Mouse (Mus musculus): Measurements from ENCODE around the gene Prr11. TPM values are rescaled to one million over a fixed set of nuclear protein-coding genes. Genes with fewer than 3 reads are reported as not detected.
"Not testable (repeated sequence)": the region's sequence is repeated elsewhere in the genome, so short reads cannot be mapped to it uniquely, and the experiment has no call there.

The Prr11 gene
- polyA plus RNA-seq, 1 experiment from 2014 or later: 12.4 TPM

GRCm38 (mm10) chr11:87062087-87062486, 46.4 kb downstream of the Prr11 start:
- Histone ChIP-seq H3K4me2 (no peak overlapping the region), H3K4me1 (ENCODE audit: control insufficient read depth, insufficient read depth, low read length) (no peaks in the 10 kb centered on the region), H3K36me3 (ENCODE audit: control insufficient read depth, insufficient read depth, low read length) (0 out of 2 replicates have a peak, but pooled peaks cover 3% of the 10 kb centered on the region), H3K27me3 (ENCODE audit: control insufficient read depth, insufficient read depth, low read length) (no peaks in the 10 kb centered on the region), H3K9me3 (replicated peaks; ENCODE audit: control insufficient read depth, low read length) (no peaks in the 10 kb centered on the region), H3K4me3 (ENCODE audit: low read depth, low read length) (no peak overlapping the region), H3K9ac (ENCODE audit: low read depth, low read length) (no peak overlapping the region), H3K27ac (ENCODE audit: low read depth, low read length) (no peak overlapping the region)
- ATAC-seq (replicated peaks; ENCODE audit: insufficient number of reproducible peaks, low FRiP score, low TSS enrichment): no peak
- 72% methylated on average over 3 of the region's 3 CpGs for WGBS (ENCODE audit: insufficient replicate concordance)

DNA sequence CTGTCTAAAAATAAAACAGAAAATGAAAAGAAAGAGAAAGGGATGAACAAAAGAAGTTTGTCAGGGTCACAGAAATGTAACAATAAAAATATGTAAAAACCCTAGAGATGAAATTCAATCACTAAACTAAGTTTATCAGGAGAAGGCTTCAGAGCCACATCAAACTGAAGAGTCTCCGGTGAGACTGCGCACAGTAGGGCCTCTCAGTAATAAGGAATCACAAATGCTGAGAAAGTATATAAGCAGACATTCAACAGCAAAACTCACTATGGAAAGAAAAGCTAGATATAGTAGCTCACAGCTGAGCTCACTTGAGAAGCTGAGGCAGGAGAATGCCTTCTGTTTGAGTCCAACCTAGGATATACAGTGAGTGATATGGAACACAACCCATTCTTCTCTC, 48.1 kb downstream of the Prr11 start:
- no peaks in the 10 kb centered on the region for H3K27me3 ChIP-seq (ENCODE audit: control insufficient read depth, insufficient read depth, low read length)
- no peaks in the 10 kb centered on the region for H3K4me1 ChIP-seq (ENCODE audit: control insufficient read depth, insufficient read depth, low read length)
- no peak overlapping the region for H3K4me2 ChIP-seq
- H3K4me3 ChIP-seq (ENCODE audit: low read depth, low read length): no peak overlapping the region
- 93% methylated on average over 2 of the region's 2 CpGs for WGBS (ENCODE audit: insufficient replicate concordance)
- ATAC-seq (replicated peaks; ENCODE audit: insufficient number of reproducible peaks, low FRiP score, low TSS enrichment): no peak
- H3K9me3 ChIP-seq (replicated peaks; ENCODE audit: control insufficient read depth, low read length): no peaks in the 10 kb centered on the region
- 0 out of 2 replicates have a peak, but pooled peaks cover 3% of the 10 kb centered on the region for H3K36me3 ChIP-seq (ENCODE audit: control insufficient read depth, insufficient read depth, low read length)
- no peak overlapping the region for H3K9ac ChIP-seq (ENCODE audit: low read depth, low read length)
- no peak overlapping the region for H3K27ac ChIP-seq (ENCODE audit: low read depth, low read length)

GRCm38 (mm10) chr11:87056286-87056685, 52.2 kb downstream of the Prr11 start:
- Histone ChIP-seq H3K4me3 (ENCODE audit: low read depth, low read length) (no peak overlapping the region), H3K4me1 (ENCODE audit: control insufficient read depth, insufficient read depth, low read length) (no peaks in the 10 kb centered on the region), H3K9me3 (replicated peaks; ENCODE audit: control insufficient read depth, low read length) (no peaks in the 10 kb centered on the region), H3K9ac (ENCODE audit: low read depth, low read length) (no peak overlapping the region), H3K27ac (ENCODE audit: low read depth, low read length) (no peak overlapping the region), H3K36me3 (ENCODE audit: control insufficient read depth, insufficient read depth, low read length) (no peaks in the 10 kb centered on the region), H3K27me3 (ENCODE audit: control insufficient read depth, insufficient read depth, low read length) (no peaks in the 10 kb centered on the region), H3K4me2 (no peak overlapping the region)
- WGBS (ENCODE audit: insufficient replicate concordance): 78% methylated on average over 6 of the region's 6 CpGs
- no peak for ATAC-seq (replicated peaks; ENCODE audit: insufficient number of reproducible peaks, low FRiP score, low TSS enrichment)

- H3K27ac ChIP-seq (ENCODE audit: low read depth, low read length); H3K4me1 ChIP-seq (ENCODE audit: control insufficient read depth, insufficient read depth, low read length); H3K4me3 ChIP-seq (ENCODE audit: low read depth, low read length); H3K36me3 ChIP-seq (ENCODE audit: control insufficient read depth, insufficient read depth, low read length); H3K9ac ChIP-seq (ENCODE audit: low read depth, low read length); H3K9me3 ChIP-seq (replicated peaks; ENCODE audit: control insufficient read depth, low read length); H3K27me3 ChIP-seq (ENCODE audit: control insufficient read depth, insufficient read depth, low read length); ATAC-seq (replicated peaks; ENCODE audit: insufficient number of reproducible peaks, low FRiP score, low TSS enrichment); H3K4me2 ChIP-seq: not testable (repeated sequence)
- 91% methylated on average over 7 of the region's 7 CpGs for WGBS (ENCODE audit: insufficient replicate concordance)
Observed at GRCm38 (mm10) chr11:87048900-87049299, 59.6 kb downstream of the Prr11 start.

- H3K4me2 ChIP-seq: no peak overlapping the region
- no peak overlapping the region for H3K4me3 ChIP-seq (ENCODE audit: low read depth, low read length)
- H3K9ac ChIP-seq (ENCODE audit: low read depth, low read length): no peak overlapping the region
- H3K9me3 ChIP-seq (replicated peaks; ENCODE audit: control insufficient read depth, low read length): no peaks in the 10 kb centered on the region
- WGBS (ENCODE audit: insufficient replicate concordance): 74% methylated on average over 5 of the region's 5 CpGs
- ATAC-seq (replicated peaks; ENCODE audit: insufficient number of reproducible peaks, low FRiP score, low TSS enrichment): no peak
- no peak overlapping the region for H3K27ac ChIP-seq (ENCODE audit: low read depth, low read length)
- no peaks in the 10 kb centered on the region for H3K27me3 ChIP-seq (ENCODE audit: control insufficient read depth, insufficient read depth, low read length)
- no peaks in the 10 kb centered on the region for H3K4me1 ChIP-seq (ENCODE audit: control insufficient read depth, insufficient read depth, low read length)
- peaks cover 2% of the 10 kb centered on the region; the same call in 1 of the 2 replicates for H3K36me3 ChIP-seq (ENCODE audit: control insufficient read depth, insufficient read depth, low read length)
Observed at GRCm38 (mm10) chr11:87046968-87047367, 61.5 kb downstream of the Prr11 start.

DNA sequence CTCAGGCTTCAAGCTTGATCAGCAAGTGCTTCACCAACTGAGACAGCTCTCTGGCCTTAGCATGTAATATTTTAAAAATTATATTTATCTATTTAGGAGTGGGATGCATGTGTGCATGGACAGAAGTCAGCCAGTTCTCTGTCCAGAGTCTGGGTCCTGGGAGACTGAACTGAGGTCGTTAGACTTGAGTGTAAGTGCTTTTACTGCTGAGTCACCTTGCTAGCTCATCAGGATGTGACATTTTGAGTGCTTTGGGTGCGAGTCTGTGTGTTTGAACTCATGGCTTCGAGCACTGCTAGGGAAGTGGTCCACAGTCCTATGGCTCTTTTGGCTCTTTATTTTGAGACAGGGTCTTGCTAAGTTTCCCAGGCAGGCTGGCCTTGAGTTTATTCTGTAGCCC, 65.5 kb downstream of the Prr11 start:
- H3K4me3 ChIP-seq (ENCODE audit: low read depth, low read length): no peak overlapping the region
- H3K4me1 ChIP-seq (ENCODE audit: control insufficient read depth, insufficient read depth, low read length): no peaks in the 10 kb centered on the region
- H3K9me3 ChIP-seq (replicated peaks; ENCODE audit: control insufficient read depth, low read length): no peaks in the 10 kb centered on the region
- 78% methylated on average over 3 of the region's 3 CpGs for WGBS (ENCODE audit: insufficient replicate concordance)
- H3K27ac ChIP-seq (ENCODE audit: low read depth, low read length): no peak overlapping the region
- H3K4me2 ChIP-seq: no peak overlapping the region
- H3K36me3 ChIP-seq (ENCODE audit: control insufficient read depth, insufficient read depth, low read length): peaks cover 6% of the 10 kb centered on the region
- H3K27me3 ChIP-seq (ENCODE audit: control insufficient read depth, insufficient read depth, low read length): no peaks in the 10 kb centered on the region
- no peak overlapping the region for H3K9ac ChIP-seq (ENCODE audit: low read depth, low read length)
- ATAC-seq (replicated peaks; ENCODE audit: insufficient number of reproducible peaks, low FRiP score, low TSS enrichment): no peak

GRCm38 (mm10) chr11:87039307-87039963, 69.1 kb downstream of the Prr11 start:
- Histone ChIP-seq H3K9me3 (replicated peaks; ENCODE audit: control insufficient read depth, low read length) (no peaks in the 10 kb centered on the region), H3K4me2 (no peak overlapping the region), H3K9ac (ENCODE audit: low read depth, low read length) (no peak overlapping the region), H3K4me3 (ENCODE audit: low read depth, low read length) (no peak overlapping the region), H3K36me3 (ENCODE audit: control insufficient read depth, insufficient read depth, low read length) (peaks cover 8% of the 10 kb centered on the region), H3K27ac (ENCODE audit: low read depth, low read length) (no peak overlapping the region), H3K27me3 (ENCODE audit: control insufficient read depth, insufficient read depth, low read length) (no peaks in the 10 kb centered on the region), H3K4me1 (ENCODE audit: control insufficient read depth, insufficient read depth, low read length) (no peaks in the 10 kb centered on the region)
- WGBS (ENCODE audit: insufficient replicate concordance): 83% methylated on average over 9 of the region's 9 CpGs
- no peak for ATAC-seq (replicated peaks; ENCODE audit: insufficient number of reproducible peaks, low FRiP score, low TSS enrichment)

MicroRNAs encoded within 50 kb of the gene (microRNA counts, 519-probe panel; counts per million panel counts)
- microRNA mmu-miR-301a: 5,928 counts per million, percentile 72 among the panel's probes with 10 or more counts

Small RNAs within 50 kb of the gene (microRNA-seq; reads per million reads assigned to microRNA genes)
- gene Mir301 (ENCODE audit: borderline number of aligned reads): 1,017 reads per million, percentile 84 among the genes with 10 or more reads in this experiment

Other genes with a start within 250 kb of the Prr11 start
- 16.8 and 23.9 TPM in 2 replicates for gene Ypel2, start 115.0 kb downstream of the Prr11 start, polyA plus RNA-seq (2014; fragmentation: Nextera tagmentation; extraction: Ambion mirVana)
- 20.6 and 28.5 TPM in 2 replicates for gene Gdpd1, start 34.6 kb downstream of the Prr11 start, polyA plus RNA-seq (2014; fragmentation: Nextera tagmentation; extraction: Ambion mirVana)
- 18.7 and 19.4 TPM in 2 replicates for gene Smg8, start 21.9 kb downstream of the Prr11 start, polyA plus RNA-seq (2014; fragmentation: Nextera tagmentation; extraction: Ambion mirVana)
- gene Ska2, start 526 bp upstream of the Prr11 start, polyA plus RNA-seq (2014; fragmentation: Nextera tagmentation; extraction: Ambion mirVana): 74.8 and 81.0 TPM in 2 replicates
- 23.2 and 24.5 TPM in 2 replicates for gene Trim37, start 18.4 kb upstream of the Prr11 start, polyA plus RNA-seq (2014; fragmentation: Nextera tagmentation; extraction: Ambion mirVana)